Mouse (Mus musculus) mouse trophoblast stem cell (cell line): ENCODE measurements around the gene Dusp12.

ENCODE experiments used
- in situ Hi-C, 2 experiments: fragments of 300-500 bp; cut with MseI, MboI; formaldehyde crosslinking; loops; 2 replicates in 1 of 2; 3 replicates in 1 of 2; pipeline ENCODE4 v1.15.1; 2025

The Dusp12 gene

DNA sequence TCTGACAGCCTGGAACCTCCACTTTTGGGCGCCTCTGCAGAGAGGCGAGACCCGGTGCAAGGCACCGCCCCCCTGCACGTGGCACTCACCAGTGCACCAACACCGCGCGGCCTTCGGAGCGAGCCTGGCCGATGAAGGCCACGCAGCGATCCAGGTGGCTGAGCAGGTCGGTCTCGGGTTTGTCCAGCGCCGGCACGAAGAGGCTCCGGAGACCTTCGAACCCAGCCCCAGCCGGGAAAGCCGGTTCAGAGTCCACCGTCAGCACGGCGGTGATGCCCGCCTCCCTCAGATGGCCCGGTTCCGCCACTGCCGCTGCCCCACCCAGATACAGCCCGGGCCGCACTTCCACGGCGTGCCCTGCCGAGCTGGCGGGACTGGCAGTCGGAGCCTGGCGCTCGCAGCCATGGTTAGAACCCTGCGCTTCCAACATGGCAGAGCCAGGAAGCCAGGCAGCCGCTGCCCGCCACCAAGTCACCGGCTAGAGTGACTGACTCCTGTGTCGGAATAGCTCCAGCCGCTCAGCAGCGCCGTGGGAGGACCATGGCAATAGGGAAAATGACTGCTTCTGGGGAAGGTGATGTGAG, at the start of gene Dusp12, which contains the start of gene Gm26620:
Gene Dusp12 (minus strand): TSS at position 563 of the 584 bp plus-strand sequence.
Gene Gm26620 (plus strand): TSS at position 88 of the 584 bp plus-strand sequence.
- in situ Hi-C loops, result no loop called here

DNA sequence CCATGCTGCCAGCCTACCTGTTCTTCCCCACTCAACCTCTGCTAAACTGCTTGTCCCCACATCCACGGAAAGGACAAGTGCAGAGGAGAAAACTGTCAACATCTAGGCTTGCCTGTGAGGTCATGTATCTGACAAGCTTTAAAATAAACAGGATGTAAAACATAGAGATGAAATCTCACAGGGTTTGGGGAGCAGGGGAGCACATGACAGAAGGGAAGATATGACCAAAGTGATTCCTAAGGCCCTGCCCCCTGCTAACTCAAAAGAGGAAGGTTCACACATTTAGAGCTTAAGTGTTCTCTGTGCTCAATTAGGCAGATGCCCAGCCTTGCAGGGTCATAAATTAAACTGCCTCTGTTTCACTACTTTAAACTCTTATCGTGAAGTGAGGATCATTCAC, 49.0 kb upstream of the Dusp12 start:
- in situ Hi-C loops, result no loop called here

DNA sequence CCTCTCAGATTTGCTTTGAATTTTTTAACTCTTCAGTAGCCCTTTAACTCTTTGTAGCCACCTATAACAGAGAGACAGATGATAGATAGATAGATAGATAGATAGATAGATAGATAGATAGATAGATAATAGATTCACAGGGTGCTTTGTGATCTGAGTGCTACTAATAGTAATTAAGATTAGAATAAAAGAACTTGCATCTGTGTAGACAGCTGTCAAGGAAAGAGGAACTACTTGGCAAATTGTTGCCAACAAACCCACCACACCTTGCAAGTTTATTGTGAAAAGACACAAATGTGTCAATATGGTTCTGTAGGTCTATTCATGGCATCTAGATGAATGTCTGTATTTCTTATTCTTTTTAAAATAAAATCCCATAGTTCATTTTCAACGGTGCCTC, 48.6 kb upstream of the Dusp12 start:
- in situ Hi-C loops, result no loop called here

DNA sequence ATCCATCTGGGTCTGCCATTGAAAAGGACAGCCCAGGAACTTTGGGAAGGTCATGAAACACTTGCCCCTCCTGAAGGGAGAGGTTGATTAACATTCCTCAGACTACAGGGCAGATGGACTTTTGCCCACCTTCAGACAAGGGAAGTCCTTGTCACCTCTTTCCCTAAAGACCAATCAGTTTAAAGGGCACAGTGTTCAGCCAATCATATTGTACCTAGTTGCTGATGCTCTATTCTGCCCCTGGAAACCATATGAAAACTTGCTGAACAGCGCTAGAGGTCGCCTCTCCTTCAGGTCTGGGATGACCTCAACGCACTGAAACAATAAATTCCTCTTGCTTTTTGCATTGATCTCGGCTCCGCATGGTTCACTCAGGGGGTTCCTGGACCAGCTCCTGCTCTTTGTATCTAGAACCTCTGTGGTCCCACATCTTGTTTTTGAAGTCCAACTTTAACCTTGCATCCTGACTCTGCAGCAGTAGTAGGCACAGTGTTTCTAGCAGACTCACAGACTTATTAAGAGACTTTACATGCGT, 48.1 kb upstream of the Dusp12 start:
- in situ Hi-C loops, result no loop called here

DNA sequence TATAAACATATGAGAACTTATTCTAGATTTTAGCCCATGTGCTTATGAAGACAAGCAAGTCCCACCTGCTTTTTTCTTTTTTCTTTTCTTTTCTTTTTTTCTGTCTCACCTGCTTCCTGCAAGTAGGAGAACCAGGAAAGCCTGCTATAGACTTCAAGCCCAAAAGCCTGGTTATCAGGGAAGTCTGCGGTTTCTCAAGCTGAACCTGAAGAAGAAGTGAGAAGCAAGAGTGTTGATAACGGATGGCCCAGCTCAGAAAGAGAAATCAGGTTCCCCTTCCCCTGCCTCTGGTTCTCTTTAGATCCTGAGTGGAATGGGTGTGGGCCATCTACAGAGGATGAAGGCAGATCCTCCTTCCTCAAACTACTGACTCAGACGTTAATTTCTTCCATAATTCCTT, 46.7 kb upstream of the Dusp12 start:
- in situ Hi-C loops, result no loop called here

DNA sequence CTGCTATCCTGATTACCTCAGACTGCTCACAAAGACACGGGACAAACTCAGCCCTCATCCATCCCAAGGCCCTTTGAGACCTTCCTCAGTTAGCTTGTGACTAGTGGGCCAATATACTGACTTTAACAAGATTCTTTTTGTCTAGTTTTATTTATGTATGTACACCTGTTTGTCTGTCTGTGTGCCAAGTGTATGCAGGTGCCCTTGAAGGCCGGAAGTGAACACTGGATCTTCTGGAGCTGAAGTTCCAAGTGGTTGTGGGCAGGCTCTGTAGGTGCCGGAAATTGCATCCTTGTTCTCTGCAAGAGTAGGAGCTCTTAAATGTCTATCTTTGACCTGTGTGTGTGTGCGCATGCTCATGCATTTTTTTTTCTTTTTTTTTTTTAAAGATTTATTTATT, 43.9 kb upstream of the Dusp12 start:
- in situ Hi-C loops, result no loop called here

DNA sequence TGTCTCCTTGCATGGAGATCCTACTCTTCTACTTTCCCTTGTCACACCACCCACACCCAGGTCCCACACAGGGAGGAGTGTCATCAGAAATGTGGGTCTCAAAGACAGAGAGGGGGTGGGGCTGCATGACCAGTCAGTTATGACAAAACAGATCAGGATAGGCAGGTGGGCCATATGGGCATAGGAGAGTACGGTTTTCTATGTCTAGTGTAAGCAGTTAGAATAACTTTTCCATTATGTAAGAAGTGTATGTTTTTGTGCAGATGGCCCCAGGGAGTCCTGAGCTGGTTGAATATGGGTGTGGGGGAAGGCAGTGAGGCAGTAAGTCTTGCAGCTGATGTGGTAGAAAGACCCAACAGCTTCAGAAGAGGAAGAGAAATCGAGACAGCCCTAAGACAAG, 43.1 kb upstream of the Dusp12 start:
- in situ Hi-C loops, result no loop called here

DNA sequence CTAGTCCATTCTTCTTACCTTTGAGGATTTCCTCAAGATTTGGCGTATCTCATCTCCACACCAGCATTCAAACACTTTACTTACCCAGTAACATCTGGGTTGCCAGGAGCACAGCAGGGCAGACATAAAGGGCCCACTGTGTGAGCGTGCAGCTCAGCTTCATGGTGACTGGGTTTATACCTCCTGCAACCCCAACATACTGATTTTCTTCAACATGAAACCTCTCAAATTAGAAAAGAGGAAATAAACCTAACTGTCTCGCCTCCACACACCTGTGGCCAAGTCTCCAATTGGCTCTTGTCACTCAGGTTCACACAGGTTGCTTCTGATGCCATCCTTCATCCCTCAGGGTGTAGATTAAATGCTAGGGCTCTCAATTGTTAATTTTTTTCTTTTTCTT, 42.0 kb upstream of the Dusp12 start, which contains the start of gene Fcrla:
Gene Fcrla (minus strand): TSS at position 206 of the 400 bp plus-strand sequence.
- in situ Hi-C loops, result no loop called here

DNA sequence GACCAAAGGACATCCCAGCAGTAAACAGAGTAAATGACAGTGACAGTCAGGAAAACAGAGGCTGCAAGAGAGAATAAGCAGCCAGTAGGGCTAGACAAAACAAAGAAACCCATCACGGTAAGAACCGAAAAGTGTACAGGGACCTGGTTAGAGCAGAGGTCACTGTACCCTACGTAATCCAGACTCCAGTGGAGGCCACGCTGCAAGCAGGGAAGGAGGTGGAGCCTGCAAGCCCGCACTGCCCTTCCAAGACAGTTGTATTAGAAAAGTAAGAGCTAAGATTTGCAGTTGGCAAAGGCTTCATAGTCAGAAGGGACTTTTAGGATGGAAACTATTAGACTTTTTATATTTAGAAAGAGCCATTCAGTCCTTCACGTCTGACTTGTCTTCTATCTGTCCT, 41.6 kb upstream of the Dusp12 start:
- in situ Hi-C loops, result no loop called here

DNA sequence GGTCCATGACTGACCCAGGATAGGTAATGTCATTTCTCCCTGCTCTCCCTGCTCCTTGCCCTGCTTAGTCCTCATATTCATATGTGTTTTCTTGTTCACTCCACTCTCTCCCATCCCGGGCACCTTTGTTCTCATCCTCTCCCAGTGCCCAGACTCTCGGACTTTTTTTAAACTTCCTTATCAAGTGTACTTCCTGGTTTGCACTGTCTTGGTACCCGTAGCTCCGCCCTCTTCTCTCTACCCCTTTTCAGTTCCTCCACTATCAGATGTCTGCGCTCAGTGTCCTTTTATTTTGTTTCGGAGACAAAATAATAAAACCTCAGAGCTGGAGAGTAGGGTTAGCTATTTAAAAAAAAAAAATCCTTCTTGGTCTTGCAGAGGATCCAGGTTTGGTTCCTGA, 39.1 kb upstream of the Dusp12 start:
- in situ Hi-C loops, result no loop called here

DNA sequence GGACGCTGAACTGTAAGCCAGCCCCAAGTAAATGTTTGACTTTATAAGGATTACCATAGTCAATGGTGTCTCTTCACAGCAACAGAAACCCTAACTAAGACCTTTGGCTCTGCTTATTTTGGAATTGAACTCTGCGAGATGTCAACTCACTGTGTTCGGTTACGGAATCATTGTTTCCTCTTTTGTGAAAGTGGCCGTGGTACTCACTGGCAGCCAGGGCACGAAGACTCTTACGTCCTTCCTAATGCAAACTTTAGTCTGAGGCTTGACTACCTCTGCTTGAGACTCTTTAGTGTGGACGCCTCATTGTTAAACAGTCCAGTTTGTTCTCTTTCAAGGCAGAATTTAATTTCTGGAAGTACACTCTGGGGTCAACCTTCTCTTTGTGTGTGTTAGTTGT, 34.0 kb upstream of the Dusp12 start:
- in situ Hi-C loops, result no loop called here

DNA sequence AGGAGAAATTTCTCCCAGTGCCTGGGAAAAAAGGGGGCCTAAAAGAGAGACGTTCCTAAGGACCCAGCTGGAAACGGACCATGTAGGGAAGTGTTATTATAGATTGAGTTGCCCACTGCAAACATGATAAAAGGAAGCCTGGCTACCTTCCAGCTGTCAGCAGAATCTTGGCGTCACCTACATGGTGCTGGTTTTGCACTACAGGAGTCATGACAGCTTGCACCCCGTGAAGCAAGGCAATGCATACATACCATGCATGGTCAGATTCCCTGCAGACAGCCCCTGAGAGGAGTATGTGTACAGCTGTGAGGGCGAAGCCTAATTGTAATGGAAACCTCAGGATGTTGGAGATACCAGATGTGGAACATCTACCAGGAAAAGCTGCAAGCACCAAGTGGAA, 30.3 kb upstream of the Dusp12 start:
- in situ Hi-C loops, result no loop called here

DNA sequence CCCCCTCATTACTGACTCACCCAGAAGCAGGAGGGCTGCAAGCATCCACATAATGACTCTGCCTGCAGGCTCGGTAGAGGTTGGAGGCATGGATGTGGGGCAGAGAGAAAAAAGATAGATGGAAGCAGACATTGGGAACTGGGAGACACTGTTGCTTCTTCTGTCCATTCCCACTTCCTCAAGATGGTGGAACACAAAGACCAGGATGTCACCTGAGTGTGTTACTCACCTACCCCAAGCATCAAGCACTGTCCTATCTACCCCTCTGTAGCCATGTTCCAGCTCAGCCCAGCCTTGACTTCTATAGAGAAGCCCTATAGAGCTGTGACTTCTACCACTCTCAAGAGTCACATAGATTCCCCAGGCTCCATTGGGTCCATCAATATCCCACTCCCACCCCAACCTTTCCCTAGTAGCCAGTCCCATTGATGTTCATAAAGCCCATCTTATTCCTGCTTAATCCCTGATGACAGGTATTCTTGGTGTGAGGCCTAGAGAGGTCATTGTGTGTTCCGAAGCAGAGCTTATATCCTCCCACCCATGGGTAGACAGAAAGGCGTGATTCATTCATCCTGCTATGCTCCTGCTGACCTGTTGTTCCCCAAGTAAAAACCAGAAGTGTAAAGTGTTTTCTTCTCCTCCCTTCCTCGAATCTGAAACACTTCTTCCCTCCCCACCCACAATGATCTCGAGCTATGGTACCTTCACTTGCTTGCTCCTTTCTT, 27.7 kb upstream of the Dusp12 start, which contains the start of gene Fcrlb:
Gene Fcrlb (minus strand): TSS at position 51 of the 725 bp plus-strand sequence.
- in situ Hi-C loops, result no loop called here

DNA sequence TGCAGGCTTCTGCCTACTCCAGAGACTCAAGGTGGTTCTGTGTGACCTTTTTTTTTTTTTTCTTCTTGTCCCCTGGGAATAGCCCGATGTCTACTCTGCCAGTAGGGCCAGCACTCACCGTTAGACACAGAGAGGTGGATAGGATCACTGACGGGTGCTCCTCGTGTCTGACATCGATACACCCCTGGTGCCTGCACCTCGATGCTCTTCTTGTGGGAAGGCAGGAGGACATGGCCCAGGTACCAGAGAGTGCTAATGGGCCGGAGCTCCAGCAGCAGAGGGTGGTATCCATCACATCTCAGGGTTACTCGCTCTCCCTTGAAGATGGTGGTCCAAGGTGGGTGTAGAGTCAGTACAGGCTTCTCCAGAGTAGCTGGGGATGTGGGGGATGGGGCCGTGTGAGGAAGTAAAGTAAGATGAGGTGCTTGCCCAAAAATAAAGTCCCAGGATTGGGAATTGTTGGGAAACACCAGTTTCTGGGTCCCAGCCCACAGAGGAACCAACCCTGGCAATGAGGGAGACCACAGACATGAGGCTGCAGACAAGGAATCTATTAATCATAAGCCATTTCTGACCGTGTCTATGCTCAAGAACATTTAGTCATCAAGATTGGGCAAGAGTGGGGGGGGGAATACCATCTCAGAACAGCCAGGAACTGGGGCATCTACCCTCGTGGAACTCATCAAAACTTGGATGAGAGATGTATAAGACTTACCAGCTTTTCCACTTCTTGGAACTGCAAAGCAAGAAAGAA, 26.7 kb upstream of the Dusp12 start:
- in situ Hi-C loops, result no loop called here

DNA sequence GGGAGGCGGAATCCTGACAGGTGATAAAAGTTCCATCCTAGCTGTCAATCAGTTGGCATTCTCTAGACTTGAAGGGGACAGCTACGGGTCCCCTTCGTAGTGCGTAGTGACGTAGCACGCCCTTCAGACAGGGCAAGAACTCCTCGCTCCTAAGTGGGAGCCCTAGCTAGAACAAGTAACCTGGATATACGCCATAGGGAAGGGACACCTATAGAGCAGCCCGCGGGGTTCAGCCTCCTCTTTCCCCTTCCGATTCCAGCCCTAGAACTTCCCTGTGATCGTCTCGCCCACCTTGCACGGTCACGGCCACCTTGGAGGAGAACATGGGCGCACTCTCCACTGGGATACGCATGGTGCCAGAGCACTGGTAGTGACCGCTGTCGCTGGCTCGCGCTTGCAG, 23.0 kb upstream of the Dusp12 start:
- in situ Hi-C loops, result no loop called here

DNA sequence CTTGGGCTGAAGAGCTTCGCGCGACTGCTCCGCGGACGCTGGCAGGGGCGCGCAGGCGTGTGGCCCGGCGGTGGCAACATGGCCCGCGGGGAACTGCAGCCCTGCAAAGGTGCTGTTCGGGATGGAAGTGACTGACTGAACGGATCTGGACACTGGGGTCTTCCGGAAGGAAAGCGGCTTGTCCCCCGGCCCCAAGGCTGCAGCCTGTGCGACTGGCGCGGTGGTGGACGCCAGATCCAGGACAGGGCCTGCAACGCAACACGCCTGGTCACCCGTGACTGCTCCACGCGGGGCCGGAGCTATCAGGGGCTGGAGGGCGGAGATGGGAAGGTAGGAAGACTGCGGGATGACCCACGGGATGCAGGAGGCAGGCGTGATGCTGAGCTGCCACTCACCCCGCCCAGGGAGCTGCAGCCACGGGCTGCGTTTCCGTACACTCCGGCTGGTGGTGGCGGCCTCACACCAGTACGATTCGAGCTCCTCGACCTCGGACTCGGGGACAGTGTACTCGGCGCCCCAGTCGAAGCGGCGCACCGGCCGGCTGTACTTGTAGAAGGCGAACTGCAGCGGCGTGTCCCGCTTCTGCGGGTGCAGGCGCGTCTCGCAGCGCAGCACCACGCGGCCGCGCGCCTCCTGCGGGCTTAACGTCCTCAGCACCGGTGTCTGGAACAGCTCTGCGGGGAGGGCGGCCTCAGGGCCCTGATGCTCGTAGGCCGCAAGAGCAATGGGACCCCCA, 22.3 kb upstream of the Dusp12 start:
- in situ Hi-C loops, result no loop called here

DNA sequence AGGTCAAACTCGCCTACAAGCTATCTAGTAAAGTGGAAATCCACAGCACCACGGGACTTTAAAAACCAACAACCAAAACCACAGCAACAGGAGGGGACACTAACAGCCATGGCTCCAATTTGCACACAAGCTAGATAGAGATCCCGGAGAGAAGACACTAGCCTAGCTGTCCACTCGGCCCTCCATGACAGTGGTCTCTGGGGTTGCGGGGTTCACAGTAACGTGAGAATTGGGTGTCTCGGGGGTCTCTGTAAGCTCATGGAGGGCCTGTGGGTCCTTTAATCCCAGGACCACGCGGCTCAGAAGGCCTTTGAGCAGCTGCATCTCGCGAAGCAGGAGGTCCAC, 21.7 kb upstream of the Dusp12 start:
- in situ Hi-C loops, result no loop called here

DNA sequence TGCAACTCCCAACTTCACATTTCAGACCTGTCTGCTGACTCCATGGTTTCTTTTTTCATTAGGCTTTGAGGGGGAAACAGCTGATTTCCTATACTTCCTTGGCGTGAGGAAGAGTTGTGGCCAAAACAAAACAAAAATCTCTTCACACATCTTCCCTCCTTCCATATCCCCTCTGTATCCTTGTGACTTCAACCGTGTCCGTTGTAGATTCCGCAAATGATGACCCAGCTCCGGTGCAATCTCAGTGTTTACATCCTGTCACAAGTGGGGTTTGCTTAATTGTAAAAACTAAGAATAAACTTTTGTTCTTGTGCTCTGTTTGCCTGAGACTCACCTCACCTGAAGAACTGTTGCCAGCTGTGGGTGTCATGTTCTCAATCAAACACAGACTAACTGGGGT, 18.1 kb upstream of the Dusp12 start:
- in situ Hi-C loops, result no loop called here

DNA sequence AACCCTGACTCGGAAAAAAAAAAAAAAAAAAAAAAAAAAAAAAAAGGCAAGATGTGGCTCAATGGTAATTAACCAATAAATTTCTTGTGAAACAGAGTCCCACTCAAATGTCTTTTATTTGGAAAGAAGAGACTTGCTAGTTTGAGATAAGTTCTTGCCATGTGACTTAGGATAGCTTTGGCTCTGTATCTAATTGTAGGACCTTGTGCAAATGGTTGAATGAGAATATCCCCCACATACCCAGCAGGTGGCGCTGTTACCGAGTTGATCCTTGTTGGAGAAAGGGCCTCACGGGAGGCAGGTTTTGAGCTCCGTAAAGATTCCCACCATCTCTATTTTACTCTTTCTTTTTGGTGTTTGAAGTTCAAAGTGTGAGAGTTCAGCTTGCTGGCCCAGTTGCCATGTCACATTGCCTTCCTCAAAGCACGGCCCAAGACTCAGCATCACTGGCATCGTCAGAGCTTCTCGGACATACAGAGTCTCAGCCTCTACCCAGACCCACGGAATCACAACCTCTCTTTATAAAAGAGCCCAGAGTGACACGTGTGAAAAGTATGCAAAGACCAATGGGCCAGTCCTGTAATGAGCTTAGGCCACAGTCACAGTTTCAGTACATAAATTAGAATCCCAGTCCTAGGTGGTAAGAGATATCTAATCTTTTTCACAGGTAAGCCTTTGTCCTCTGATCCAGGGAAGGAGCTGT, 16.3 kb upstream of the Dusp12 start:
- in situ Hi-C loops, result no loop called here

DNA sequence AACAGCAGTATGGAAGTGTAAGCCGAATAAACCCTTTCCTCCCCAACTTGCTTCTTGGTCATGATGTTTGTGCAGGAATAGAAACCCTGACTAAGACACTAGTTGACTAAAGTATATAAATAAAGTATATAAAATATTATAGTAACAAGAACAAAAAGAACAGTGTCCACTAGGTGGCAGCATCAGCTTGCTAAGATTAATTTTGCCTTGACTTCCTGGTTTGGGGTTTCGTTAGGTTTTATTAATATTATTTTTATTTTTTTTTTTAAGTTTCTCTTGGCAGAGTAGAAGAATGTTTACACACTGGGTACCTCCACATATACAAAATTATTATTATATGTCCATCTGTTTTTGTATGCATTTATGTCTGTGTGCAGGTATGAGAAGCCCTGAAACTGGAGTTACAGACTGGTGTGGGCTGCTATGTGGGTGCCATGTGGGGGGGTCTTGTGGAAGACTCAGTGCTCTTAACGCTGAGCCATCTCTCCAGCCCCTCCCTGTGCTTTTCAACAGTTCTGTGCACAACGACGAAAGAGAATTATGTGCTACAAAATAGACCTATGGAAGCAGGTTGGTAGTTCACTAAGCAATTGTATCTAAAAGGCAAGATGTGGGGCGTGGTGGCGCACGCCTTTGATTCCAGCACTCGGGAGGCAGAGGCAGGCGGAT, 15.6 kb upstream of the Dusp12 start:
- in situ Hi-C loops, result no loop called here
